Mouse (Mus musculus) heart, adult 9 months (tissue): ENCODE results near the gene Lap3.
A peak's percentile ranks its signal among the peaks of the same experiment; 100 is the strongest.

Experiments
- DNase-seq, 2 experiments: peaks; one replicate each; pipeline ENCODE4 v3.0.0; 2022; ENCODE audit warnings: low spot score in 2 of 2

The Lap3 gene

GRCm38 (mm10) chr5:45496042-45496441, 2.9 kb downstream of the Lap3 start:
- DNase-seq = no peak

- DNase-seq = no peak
Measured at GRCm38 (mm10) chr5:45496479-45496878, 3.3 kb downstream of the Lap3 start.

GRCm38 (mm10) chr5:45496930-45497550, 3.9 kb downstream of the Lap3 start:
- DNase-seq = no peak

- DNase-seq = no peak
Measured at GRCm38 (mm10) chr5:45497564-45497963, 4.4 kb downstream of the Lap3 start.

- no peak for DNase-seq
Measured at GRCm38 (mm10) chr5:45510071-45510470, 16.9 kb downstream of the Lap3 start.

- no peak for DNase-seq
Measured at GRCm38 (mm10) chr5:45512908-45513307, 19.7 kb downstream of the Lap3 start.

GRCm38 (mm10) chr5:45513511-45513910, 20.3 kb downstream of the Lap3 start:
- DNase-seq = no peak

GRCm38 (mm10) chr5:45514599-45514998, 21.4 kb downstream of the Lap3 start:
- no peak for DNase-seq

GRCm38 (mm10) chr5:45515151-45515743, 22.1 kb downstream of the Lap3 start:
- DNase-seq = no peak

- DNase-seq = peak; percentile 93 to 97
Measured at GRCm38 (mm10) chr5:45519960-45520808, 27.0 kb downstream of the Lap3 start, which contains the start of gene Med28. TSS of gene Med28 (plus strand) at chr5:45520229.

GRCm38 (mm10) chr5:45520809-45521110, 27.6 kb downstream of the Lap3 start:
- DNase-seq = no peak

GRCm38 (mm10) chr5:45521601-45522000, 28.4 kb downstream of the Lap3 start:
- DNase-seq = no peak

GRCm38 (mm10) chr5:45525101-45525500, 31.9 kb downstream of the Lap3 start:
- no peak for DNase-seq

- no peak for DNase-seq
Measured at GRCm38 (mm10) chr5:45526338-45526737, 33.2 kb downstream of the Lap3 start.

GRCm38 (mm10) chr5:45529696-45530095, 36.5 kb downstream of the Lap3 start:
- DNase-seq = no peak

- peak; percentile 12 to 22 for DNase-seq
Measured at GRCm38 (mm10) chr5:45534319-45535098, 41.3 kb downstream of the Lap3 start.

- no peak for DNase-seq
Measured at GRCm38 (mm10) chr5:45535177-45535576, 42.0 kb downstream of the Lap3 start.

- no peak for DNase-seq
Measured at GRCm38 (mm10) chr5:45539502-45539901, 46.3 kb downstream of the Lap3 start.

- peak in 1 of 2 experiments; percentile 2 for DNase-seq
Measured at GRCm38 (mm10) chr5:45543374-45543773, 50.2 kb downstream of the Lap3 start.

GRCm38 (mm10) chr5:45549586-45549985, 56.4 kb downstream of the Lap3 start:
- DNase-seq = no peak
